Mouse (Mus musculus) neural tube, embryonic 13.5 days (tissue): ENCODE results near the gene Ube4b. TPM values are rescaled to one million over a fixed set of nuclear protein-coding genes. Genes with fewer than 3 reads are reported as not detected.

Experiments
- ATAC-seq: fragments of 200-750 bp; cut with Nextera tagmentation; 2 replicates; pipeline ENCODE4 v1.8.0; 2017; ENCODE audit warnings: low read depth, mild to moderate bottlenecking, moderate TSS enrichment, moderate library complexity
- H3K27ac ChIP-seq: fragments of 300-500 bp; sonication (generic); replicated peaks from 2 replicates; pipeline ENCODE4 v1.5.1; 2015; ENCODE audit warnings: moderate library complexity, mild to moderate bottlenecking, inconsistent platforms
- H3K27me3 ChIP-seq: fragments of 300-500 bp; sonication (generic); 2 replicates; pipeline ENCODE4 v1.6.1; 2015; ENCODE audit warnings: mild to moderate bottlenecking, inconsistent platforms
- H3K36me3 ChIP-seq: fragments of 300-500 bp; sonication (generic); 2 replicates; pipeline ENCODE4 v1.6.1; 2015; ENCODE audit warnings: mild to moderate bottlenecking, inconsistent platforms
- H3K4me1 ChIP-seq: fragments of 300-500 bp; sonication (generic); replicated peaks from 2 replicates; pipeline ENCODE4 v1.6.1; 2015; ENCODE audit warnings: inconsistent platforms
- H3K4me2 ChIP-seq: fragments of 300-500 bp; sonication (generic); 2 replicates; pipeline ENCODE4 v1.6.1; 2015; ENCODE audit warnings: inconsistent platforms, mild to moderate bottlenecking, moderate library complexity
- H3K4me3 ChIP-seq: fragments of 300-500 bp; sonication (generic); 2 replicates; pipeline ENCODE4 v1.5.1; 2015; ENCODE audit warnings: mild to moderate bottlenecking, inconsistent platforms
- H3K9ac ChIP-seq: fragments of 300-500 bp; sonication (generic); 2 replicates; pipeline ENCODE4 v1.6.1; 2015; ENCODE audit warnings: moderate library complexity, mild to moderate bottlenecking, inconsistent platforms
- H3K9me3 ChIP-seq: fragments of 300-500 bp; sonication (generic); 2 replicates; pipeline ENCODE4 v1.6.1; 2016; ENCODE audit warnings: inconsistent platforms
- WGBS: fragments of 180-500 bp; shearing (Covaris S2); methylation state at CpG from one replicate; pipeline ENCODE4 v1.1.7; 2015; 5-methylcytosine and 5-hydroxymethylcytosine counted together
- polyA plus RNA-seq: library from polyadenylated mRNA; unstranded; fragments of >200 nt; fragmentation: Nextera tagmentation; extraction: Ambion mirVana; gene quantifications from 2 replicates; pipeline ENCODE4 v1.2.1, GENCODE M21; 2015

The Ube4b gene
- polyA plus RNA-seq, 1 experiment from 2014 or later, result 58.2 TPM

- ATAC-seq, result no peak
- no peak overlapping the region for H3K4me3 ChIP-seq
- 87% methylated on average over 7 of the region's 7 CpGs for WGBS
- H3K36me3 ChIP-seq, result peaks cover 54% of the 10 kb centered on the region
- no peaks in the 10 kb centered on the region for H3K4me1 ChIP-seq
- H3K27me3 ChIP-seq, result no peaks in the 10 kb centered on the region
- no peak overlapping the region for H3K9ac ChIP-seq
- no peak overlapping the region for H3K27ac ChIP-seq
- H3K4me2 ChIP-seq, result no peak overlapping the region
- no peaks in the 10 kb centered on the region for H3K9me3 ChIP-seq
Observed at GRCm38 (mm10) chr4:149327281-149327680, 99.3 kb downstream of the Ube4b start.

GRCm38 (mm10) chr4:149325411-149326162, 101.0 kb downstream of the Ube4b start:
- H3K4me1 ChIP-seq, result no peaks in the 10 kb centered on the region
- H3K27me3 ChIP-seq, result no peaks in the 10 kb centered on the region
- H3K27ac ChIP-seq, result no peak overlapping the region
- WGBS, result 88% methylated on average over 10 of the region's 10 CpGs
- peaks cover 40% of the 10 kb centered on the region for H3K36me3 ChIP-seq
- no peak overlapping the region for H3K4me3 ChIP-seq
- H3K4me2 ChIP-seq, result no peak overlapping the region
- H3K9ac ChIP-seq, result no peak overlapping the region
- ATAC-seq, result 0 out of 2 replicates have a peak, but pooled peaks have one; percentile 23
- no peaks in the 10 kb centered on the region for H3K9me3 ChIP-seq

- no peaks in the 10 kb centered on the region for H3K4me1 ChIP-seq
- WGBS, result 88% methylated on average over 16 of the region's 16 CpGs
- no peaks in the 10 kb centered on the region for H3K9me3 ChIP-seq
- no peak overlapping the region for H3K9ac ChIP-seq
- H3K4me3 ChIP-seq, result no peak overlapping the region
- ATAC-seq, result no peak
- no peaks in the 10 kb centered on the region for H3K27me3 ChIP-seq
- H3K4me2 ChIP-seq, result no peak overlapping the region
- no peak overlapping the region for H3K27ac ChIP-seq
- peaks cover 22% of the 10 kb centered on the region for H3K36me3 ChIP-seq
Observed at GRCm38 (mm10) chr4:149323730-149324129, 102.8 kb downstream of the Ube4b start.

GRCm38 (mm10) chr4:149322718-149323117, 103.8 kb downstream of the Ube4b start:
- Histone ChIP-seq H3K27ac (no peak overlapping the region), H3K4me1 (peaks cover 4% of the 10 kb centered on the region; the same call in 1 of the 2 replicates), H3K36me3 (peaks cover 13% of the 10 kb centered on the region), H3K27me3 (no peaks in the 10 kb centered on the region), H3K4me3 (no peak overlapping the region), H3K4me2 (no peak overlapping the region), H3K9ac (no peak overlapping the region), H3K9me3 (no peaks in the 10 kb centered on the region)
- 78% methylated on average over 6 of the region's 6 CpGs for WGBS
- no peak for ATAC-seq

- Histone ChIP-seq H3K4me2 (no peak overlapping the region), H3K9ac (no peak overlapping the region), H3K36me3 (peaks cover 8% of the 10 kb centered on the region), H3K4me3 (no peak overlapping the region), H3K4me1 (peaks cover 8% of the 10 kb centered on the region; the same call in 1 of the 2 replicates), H3K27me3 (no peaks in the 10 kb centered on the region), H3K9me3 (no peaks in the 10 kb centered on the region), H3K27ac (no peak overlapping the region)
- ATAC-seq, result no peak
- 51% methylated on average over 4 of the region's 4 CpGs for WGBS
Observed at GRCm38 (mm10) chr4:149322286-149322685, 104.3 kb downstream of the Ube4b start.

- H3K27me3 ChIP-seq, result no peaks in the 10 kb centered on the region
- H3K4me3 ChIP-seq, result no peak overlapping the region
- ATAC-seq, result peak; percentile 74
- H3K4me1 ChIP-seq, result peaks cover 12% of the 10 kb centered on the region; the same call in 1 of the 2 replicates
- no peaks in the 10 kb centered on the region for H3K9me3 ChIP-seq
- H3K36me3 ChIP-seq, result no peaks in the 10 kb centered on the region
- 69% methylated on average over 9 of the region's 9 CpGs for WGBS
- no peak overlapping the region for H3K4me2 ChIP-seq
- H3K27ac ChIP-seq, result no peak overlapping the region; the same call in 1 of the 2 replicates
- H3K9ac ChIP-seq, result no peak overlapping the region
Observed at GRCm38 (mm10) chr4:149319088-149319487, 107.5 kb downstream of the Ube4b start.

GRCm38 (mm10) chr4:149317387-149317786, 109.2 kb downstream of the Ube4b start:
- 30% methylated on average over 5 of the region's 5 CpGs for WGBS
- peaks cover 12% of the 10 kb centered on the region; the same call in 1 of the 2 replicates for H3K4me1 ChIP-seq

GRCm38 (mm10) chr4:149314275-149314837, 112.2 kb downstream of the Ube4b start:
- Histone ChIP-seq H3K9ac (no peak overlapping the region), H3K36me3 (no peaks in the 10 kb centered on the region), H3K27ac (no peak overlapping the region), H3K27me3 (no peaks in the 10 kb centered on the region), H3K4me3 (no peak overlapping the region), H3K4me2 (no peak overlapping the region), H3K9me3 (no peaks in the 10 kb centered on the region), H3K4me1 (peaks cover 12% of the 10 kb centered on the region; the same call in 1 of the 2 replicates)
- 93% methylated on average over 11 of the region's 11 CpGs for WGBS
- ATAC-seq, result no peak

More at GRCm38 (mm10) chr4:149317387-149317786, 109.2 kb downstream of the Ube4b start:
- H3K36me3 ChIP-seq, result no peaks in the 10 kb centered on the region
- H3K9me3 ChIP-seq, result no peaks in the 10 kb centered on the region
- no peak overlapping the region for H3K9ac ChIP-seq
- H3K4me2 ChIP-seq, result no peak overlapping the region
- no peak overlapping the region for H3K4me3 ChIP-seq
- no peaks in the 10 kb centered on the region for H3K27me3 ChIP-seq
- peak overlapping the region; percentile 49 for H3K27ac ChIP-seq
- 0 out of 2 replicates have a peak, but pooled peaks have one; percentile 44 for ATAC-seq

- peaks cover 18% of the 10 kb centered on the region for H3K4me1 ChIP-seq
- no peak overlapping the region for H3K4me2 ChIP-seq
- no peaks in the 10 kb centered on the region for H3K27me3 ChIP-seq
- ATAC-seq, result no peak
- WGBS, result 87% methylated on average over 12 of the region's 12 CpGs
- no peak overlapping the region for H3K9ac ChIP-seq
- no peaks in the 10 kb centered on the region for H3K36me3 ChIP-seq
- no peak overlapping the region for H3K4me3 ChIP-seq
- H3K27ac ChIP-seq, result no peak overlapping the region
- no peaks in the 10 kb centered on the region for H3K9me3 ChIP-seq
Observed at GRCm38 (mm10) chr4:149313558-149314253, 112.8 kb downstream of the Ube4b start.

- H3K4me3 ChIP-seq, result no peak overlapping the region
- no peak overlapping the region for H3K27ac ChIP-seq
- no peaks in the 10 kb centered on the region for H3K36me3 ChIP-seq
- H3K9ac ChIP-seq, result no peak overlapping the region
- ATAC-seq, result no peak
- H3K9me3 ChIP-seq, result no peaks in the 10 kb centered on the region
- no peaks in the 10 kb centered on the region for H3K27me3 ChIP-seq
- WGBS, result 83% methylated on average over 5 of the region's 5 CpGs
- peaks cover 13% of the 10 kb centered on the region for H3K4me1 ChIP-seq
- no peak overlapping the region for H3K4me2 ChIP-seq
Observed at GRCm38 (mm10) chr4:149311996-149312395, 114.6 kb downstream of the Ube4b start.

- ATAC-seq, result no peak
- peak overlapping the region; percentile 71 for H3K4me3 ChIP-seq
- H3K4me1 ChIP-seq, result peaks cover 40% of the 10 kb centered on the region
- no peaks in the 10 kb centered on the region for H3K27me3 ChIP-seq
- peak overlapping the region; percentile 68 for H3K4me2 ChIP-seq
- peak overlapping the region; percentile 87 for H3K9ac ChIP-seq
- no peaks in the 10 kb centered on the region for H3K9me3 ChIP-seq
- no peaks in the 10 kb centered on the region for H3K36me3 ChIP-seq
- WGBS, result 25% methylated on average over 3 of the region's 3 CpGs
- peak overlapping the region; percentile 99 for H3K27ac ChIP-seq
Observed at GRCm38 (mm10) chr4:149308491-149308820, 118.1 kb downstream of the Ube4b start.
